Mouse (Mus musculus) olfactory bulb, adult 2 months (tissue): Measurements from ENCODE around the gene Lhfpl5.

Source experiments
- CTCF ChIP-seq: fragments of 200-500 bp; IDR thresholded peaks from 2 replicates; pipeline ENCODE4 v1.5.1; 2012; ENCODE audit warnings: low read depth, mild to moderate bottlenecking, low read length, moderate library complexity; ENCODE audit not compliant: insufficient read depth
- POLR2A ChIP-seq: fragments of 200-500 bp; IDR thresholded peaks from 2 replicates; pipeline ENCODE4 v1.6.1; 2012; ENCODE audit warnings: mild to moderate bottlenecking, low read depth, low read length, moderate library complexity; ENCODE audit not compliant: insufficient read depth

- TF ChIP-seq POLR2A (no peak), CTCF (no peak)
Measured at GRCm38 (mm10) chr17:28612603-28613002, 37.2 kb downstream of the Lhfpl5 start.
